Mouse (Mus musculus): ENCODE results near the gene Ubr7. TPM values are rescaled to one million over a fixed set of nuclear protein-coding genes. Genes with fewer than 3 reads are reported as not detected.

The Ubr7 gene
- polyA plus RNA-seq (2011; ENCODE audit: insufficient read depth, insufficient read length, low replicate concordance, missing spikeins): 10.9 and 14.4 TPM in 2 replicates

DNA sequence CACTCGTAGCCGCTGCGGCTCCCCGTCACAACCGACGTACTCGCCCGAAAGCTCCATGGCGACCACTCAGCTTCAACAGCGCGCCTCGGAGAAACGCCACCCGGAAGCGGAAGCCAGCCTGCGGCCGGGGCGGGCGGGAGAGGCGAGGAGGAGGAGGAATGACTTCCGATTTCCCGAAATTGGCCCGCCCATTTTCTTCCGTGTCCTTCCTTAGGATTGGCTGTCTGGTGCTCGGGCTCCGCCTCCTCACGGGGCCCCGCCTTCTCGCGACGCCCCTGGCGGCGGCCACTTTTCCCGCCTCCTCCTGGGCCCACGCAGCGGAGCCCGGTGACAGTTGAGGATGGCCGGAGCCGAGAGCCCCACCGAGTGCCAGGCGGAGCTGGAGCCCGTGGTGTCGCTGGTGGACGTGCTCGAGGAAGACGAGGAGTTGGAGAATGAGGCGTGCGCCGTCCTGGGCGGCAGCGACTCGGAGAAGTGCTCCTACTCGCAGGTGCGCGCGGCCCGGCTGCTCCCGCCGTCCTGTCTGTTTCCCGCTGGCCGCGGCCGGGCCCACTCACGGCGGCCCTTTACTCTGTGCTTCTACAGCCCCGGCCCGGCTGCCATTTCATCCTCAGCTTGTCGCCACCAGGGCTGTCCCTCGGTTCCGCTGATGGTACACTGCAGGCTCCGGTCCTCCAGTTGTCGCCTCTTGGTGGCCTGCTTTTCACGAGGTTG, at the start of gene Ubr7, which contains the start of the genes Gm28051 and Gon7:
Gene Ubr7 (plus strand): TSS at position 279 of the 714 bp plus-strand sequence.
Gene Gm28051 (minus strand): TSS at position 77 of the 714 bp plus-strand sequence.
Gene Gon7 (minus strand): TSS at position 115 of the 714 bp plus-strand sequence.
- H3K27ac ChIP-seq (ENCODE audit: control insufficient read depth, insufficient read depth, low read depth, low read length, poor library complexity): peak within 1 kb of the TSS; percentile 82
- TF ChIP-seq POLR2A (IDR thresholded peaks at IDR 0.05; ENCODE audit: borderline replicate concordance, control insufficient read depth, low read depth, low read length) (peak; percentile 66; the same call in 1 of the 2 replicates), CTCF (IDR thresholded peaks at IDR 0.05; ENCODE audit: control insufficient read depth, insufficient read depth, low read length) (peak; percentile 17; the same call in 1 of the 2 replicates)
- peak within 1 kb of the TSS; percentile 91 for H3K4me3 ChIP-seq (replicated peaks; ENCODE audit: control insufficient read depth, low read depth, low read length)
- WGBS: under 1% methylated on average over 73 of the region's 73 CpGs
- no peaks in the 10 kb centered on the region; the same call in 1 of the 2 replicates for H3K4me1 ChIP-seq (ENCODE audit: control insufficient read depth, insufficient read depth, low read length)

DNA sequence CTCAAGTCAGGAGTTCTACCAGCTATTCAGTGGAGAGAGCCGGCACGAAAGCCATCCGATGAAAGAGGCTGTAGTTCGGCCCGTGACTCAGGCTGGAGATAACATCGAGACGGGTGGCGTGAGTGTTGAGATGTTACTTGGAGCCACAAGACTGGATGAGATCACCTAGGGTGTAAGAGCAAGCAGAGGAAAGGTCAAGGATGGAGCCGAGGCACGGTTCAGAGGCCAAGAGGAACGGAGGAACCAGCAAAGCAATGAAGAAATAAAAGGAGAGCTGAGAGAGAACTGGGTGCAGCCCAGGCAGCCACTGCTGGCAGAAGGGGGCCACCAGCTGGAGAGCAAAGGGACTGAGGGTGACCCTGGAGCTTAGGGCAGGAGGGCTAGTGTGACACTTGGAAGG, 49.5 kb upstream of the Ubr7 start:
- TF ChIP-seq POLR2A (IDR thresholded peaks at IDR 0.05; ENCODE audit: borderline replicate concordance, control insufficient read depth, low read depth, low read length) (no peak), CTCF (IDR thresholded peaks at IDR 0.05; ENCODE audit: control insufficient read depth, insufficient read depth, low read length) (peak; percentile 36; the same call in 1 of the 2 replicates)
- Histone ChIP-seq H3K27ac (ENCODE audit: control insufficient read depth, insufficient read depth, low read depth, low read length, poor library complexity) (no peak overlapping the region), H3K4me1 (ENCODE audit: control insufficient read depth, insufficient read depth, low read length) (no peaks in the 10 kb centered on the region; the same call in 1 of the 2 replicates), H3K4me3 (replicated peaks; ENCODE audit: control insufficient read depth, low read depth, low read length) (no peak overlapping the region)
- WGBS: 67% methylated on average over 11 of the region's 11 CpGs

DNA sequence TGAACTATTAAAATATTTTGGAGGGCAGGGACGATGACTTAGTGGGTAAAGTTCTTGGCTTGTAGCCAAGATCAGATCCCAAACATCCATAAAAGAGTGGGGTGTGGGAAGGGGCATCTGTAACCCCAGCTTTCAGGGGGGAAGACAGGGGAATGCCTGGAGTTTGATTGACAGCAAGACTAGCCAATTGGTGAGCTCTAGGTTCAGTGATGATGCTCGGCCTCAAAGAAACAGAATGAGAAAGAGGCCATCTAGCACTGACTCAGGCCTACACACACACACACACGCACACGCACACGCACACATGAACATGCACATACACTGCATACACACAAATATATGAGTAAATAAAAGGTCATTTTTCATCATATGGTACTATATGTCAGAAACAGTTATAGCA, 47.9 kb upstream of the Ubr7 start:
- TF ChIP-seq POLR2A (IDR thresholded peaks at IDR 0.05; ENCODE audit: borderline replicate concordance, control insufficient read depth, low read depth, low read length): no peak
- no peak for TF ChIP-seq CTCF (IDR thresholded peaks at IDR 0.05; ENCODE audit: control insufficient read depth, insufficient read depth, low read length)
- 88% methylated on average over 5 of the region's 5 CpGs for WGBS
- H3K27ac ChIP-seq (ENCODE audit: control insufficient read depth, insufficient read depth, low read depth, low read length, poor library complexity): no peak overlapping the region
- H3K4me3 ChIP-seq (replicated peaks; ENCODE audit: control insufficient read depth, low read depth, low read length): no peak overlapping the region
- H3K4me1 ChIP-seq (ENCODE audit: control insufficient read depth, insufficient read depth, low read length): peaks cover 3% of the 10 kb centered on the region; the same call in 1 of the 2 replicates

DNA sequence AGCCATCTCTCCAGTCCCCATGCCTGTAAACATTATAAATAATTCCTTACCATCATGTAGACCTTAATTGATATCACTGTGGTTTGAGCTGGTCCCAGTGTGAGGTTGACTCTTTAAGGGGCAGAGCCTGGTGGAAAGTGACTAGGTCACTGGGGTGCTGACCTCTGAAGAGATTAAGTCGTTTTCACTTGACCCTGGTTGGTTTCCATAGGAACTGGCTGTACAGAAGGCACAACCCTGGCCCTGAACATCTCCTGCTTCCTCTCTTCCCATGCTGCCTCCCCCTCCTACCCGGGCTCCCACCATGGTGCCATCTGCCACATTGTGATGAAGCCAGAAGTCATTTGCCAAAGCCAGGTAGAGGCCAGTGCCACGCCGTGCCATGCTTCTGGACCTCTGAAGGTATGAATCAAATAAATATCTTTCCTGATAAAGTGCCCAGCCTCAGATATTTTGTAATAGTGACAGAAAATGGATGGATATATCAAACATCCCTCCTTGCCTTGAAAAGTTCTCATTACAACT, 46.9 kb upstream of the Ubr7 start:
- WGBS: 75% methylated on average over 4 of the region's 4 CpGs
- no peak for TF ChIP-seq POLR2A (IDR thresholded peaks at IDR 0.05; ENCODE audit: borderline replicate concordance, control insufficient read depth, low read depth, low read length)
- TF ChIP-seq CTCF (IDR thresholded peaks at IDR 0.05; ENCODE audit: control insufficient read depth, insufficient read depth, low read length): no peak
- Histone ChIP-seq H3K4me1 (ENCODE audit: control insufficient read depth, insufficient read depth, low read length) (peaks cover 3% of the 10 kb centered on the region; the same call in 1 of the 2 replicates), H3K4me3 (replicated peaks; ENCODE audit: control insufficient read depth, low read depth, low read length) (no peak overlapping the region), H3K27ac (ENCODE audit: control insufficient read depth, insufficient read depth, low read depth, low read length, poor library complexity) (no peak overlapping the region)

DNA sequence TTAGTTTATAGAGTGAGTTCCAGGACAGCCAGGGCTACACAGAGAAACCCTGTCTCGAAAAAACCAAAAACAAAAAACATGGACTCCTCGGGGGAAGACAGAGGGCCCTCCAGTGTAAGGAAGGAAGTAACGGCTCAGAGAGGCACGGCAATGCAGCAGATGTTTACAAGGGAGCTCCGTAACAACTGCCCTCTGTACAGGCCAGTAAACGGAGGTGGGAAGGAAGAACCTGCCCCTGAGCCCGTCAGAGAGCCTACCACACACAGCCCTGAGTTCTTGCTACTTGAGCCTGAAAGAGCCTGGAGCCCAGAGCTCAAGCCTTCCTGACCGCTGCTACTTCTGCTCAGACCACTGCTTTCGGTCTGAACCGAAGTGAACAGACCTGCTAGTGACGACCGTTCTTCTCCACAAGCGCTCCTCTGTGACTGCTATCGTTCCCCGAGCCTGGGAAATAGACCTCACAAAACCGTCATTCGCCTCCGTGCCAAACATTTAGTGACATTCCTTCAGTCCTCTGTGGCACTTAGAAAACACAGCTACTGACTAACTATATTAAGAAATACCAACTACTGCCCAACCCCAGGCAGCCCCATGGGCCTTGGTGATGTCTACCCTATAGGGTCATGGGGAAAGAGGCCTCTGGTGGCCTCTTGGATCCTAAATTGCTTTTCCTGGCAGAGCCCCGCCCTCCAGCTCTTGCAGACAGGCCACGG, 44.5 kb upstream of the Ubr7 start:
- Histone ChIP-seq H3K27ac (ENCODE audit: control insufficient read depth, insufficient read depth, low read depth, low read length, poor library complexity) (peak overlapping the region; percentile 90), H3K4me1 (ENCODE audit: control insufficient read depth, insufficient read depth, low read length) (peaks cover 3% of the 10 kb centered on the region; the same call in 1 of the 2 replicates), H3K4me3 (replicated peaks; ENCODE audit: control insufficient read depth, low read depth, low read length) (peak overlapping the region; percentile 45)
- TF ChIP-seq CTCF (IDR thresholded peaks at IDR 0.05; ENCODE audit: control insufficient read depth, insufficient read depth, low read length): no peak
- TF ChIP-seq POLR2A (IDR thresholded peaks at IDR 0.05; ENCODE audit: borderline replicate concordance, control insufficient read depth, low read depth, low read length): no peak
- 22% methylated on average over 20 of the region's 20 CpGs for WGBS

DNA sequence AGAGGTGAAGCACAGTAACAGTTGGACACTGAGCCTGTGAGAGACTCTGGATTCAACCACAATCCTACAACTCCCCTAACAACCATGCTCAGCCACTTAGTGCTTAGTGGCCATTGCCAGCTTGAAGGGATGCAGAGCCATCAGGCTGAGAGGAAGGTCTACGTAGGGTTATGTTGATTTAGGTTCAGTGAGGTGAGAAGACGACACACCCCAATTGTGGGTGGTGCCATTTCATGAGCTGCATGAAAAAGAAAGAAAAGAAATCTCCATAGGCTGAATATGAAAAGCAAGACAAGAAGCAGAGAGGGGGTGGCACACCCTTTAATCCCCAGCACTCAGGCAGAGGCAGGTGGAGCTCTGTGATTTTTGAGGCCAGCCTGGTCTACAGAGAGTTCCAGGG, 43.7 kb upstream of the Ubr7 start:
- Histone ChIP-seq H3K27ac (ENCODE audit: control insufficient read depth, insufficient read depth, low read depth, low read length, poor library complexity) (no peak overlapping the region), H3K4me1 (ENCODE audit: control insufficient read depth, insufficient read depth, low read length) (peaks cover 3% of the 10 kb centered on the region; the same call in 1 of the 2 replicates), H3K4me3 (replicated peaks; ENCODE audit: control insufficient read depth, low read depth, low read length) (no peak overlapping the region)
- WGBS: 63% methylated on average over 2 of the region's 2 CpGs
- TF ChIP-seq CTCF (IDR thresholded peaks at IDR 0.05; ENCODE audit: control insufficient read depth, insufficient read depth, low read length) (no peak), POLR2A (IDR thresholded peaks at IDR 0.05; ENCODE audit: borderline replicate concordance, control insufficient read depth, low read depth, low read length) (no peak)

DNA sequence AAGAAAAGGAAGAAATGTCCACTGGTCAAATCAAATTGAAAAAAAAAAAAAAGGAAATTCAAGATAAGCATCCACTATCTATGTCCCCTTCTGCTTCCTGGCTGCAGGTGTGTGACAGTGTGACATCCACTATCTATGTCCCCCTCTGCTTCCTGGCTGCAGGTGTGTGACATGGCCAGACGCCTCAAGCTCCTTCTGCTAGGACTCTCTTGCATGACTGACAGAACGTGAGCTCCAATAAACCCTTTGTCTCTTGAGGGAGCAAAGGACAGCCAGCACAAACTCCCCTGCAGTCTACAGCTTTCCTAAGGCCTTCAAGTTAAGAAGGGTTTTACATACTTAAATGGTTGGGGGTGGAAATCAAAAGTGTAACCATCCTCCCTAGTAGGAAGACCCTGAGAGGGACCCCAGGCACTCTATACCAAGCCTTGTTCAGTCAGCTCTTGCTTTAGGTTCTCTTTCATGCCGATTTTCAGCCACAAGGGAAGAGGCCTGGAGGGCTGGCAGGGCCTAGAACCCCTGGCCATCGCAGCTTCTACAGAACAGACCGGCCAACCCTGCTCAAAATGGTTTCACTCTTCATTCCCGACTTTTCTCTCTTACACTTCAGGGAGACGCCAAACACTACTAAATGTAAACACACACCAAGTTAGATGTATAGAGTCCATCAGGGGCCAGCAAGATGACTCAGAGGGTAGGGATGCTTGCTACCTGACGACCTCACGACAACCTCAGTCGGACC, 42.9 kb upstream of the Ubr7 start:
- TF ChIP-seq POLR2A (IDR thresholded peaks at IDR 0.05; ENCODE audit: borderline replicate concordance, control insufficient read depth, low read depth, low read length): no peak
- TF ChIP-seq CTCF (IDR thresholded peaks at IDR 0.05; ENCODE audit: control insufficient read depth, insufficient read depth, low read length): no peak
- Histone ChIP-seq H3K4me3 (replicated peaks; ENCODE audit: control insufficient read depth, low read depth, low read length) (no peak overlapping the region), H3K4me1 (ENCODE audit: control insufficient read depth, insufficient read depth, low read length) (peaks cover 3% of the 10 kb centered on the region; the same call in 1 of the 2 replicates), H3K27ac (ENCODE audit: control insufficient read depth, insufficient read depth, low read depth, low read length, poor library complexity) (no peak overlapping the region)
- 79% methylated on average over 10 of the region's 10 CpGs for WGBS
